Mouse (Mus musculus) limb, embryonic 11.5 days (tissue): ENCODE measurements at regions not wholly inside any gene's neighbourhood (a gene's known extent, or its start where the extent isn't known, plus 50 kb on each side); places are given as distances from the start of the nearest gene placed in this dataset.

Source experiments
- ATAC-seq: fragments of 200-750 bp; cut with Nextera tagmentation; 2 replicates; pipeline ENCODE4 v1.8.0; 2017; ENCODE audit warnings: low read depth; ENCODE audit not compliant: insufficient number of reproducible peaks, low FRiP score, low TSS enrichment
- DNase-seq: peaks from one replicate; pipeline ENCODE4 v3.0.0-alpha.2; 2015; ENCODE audit warnings: low spot score
- H3K27ac ChIP-seq: fragments of 300-500 bp; sonication (generic); replicated peaks from 2 replicates; pipeline ENCODE4 v1.5.1; 2014; ENCODE audit warnings: low read depth, mild to moderate bottlenecking, low read length
- H3K27me3 ChIP-seq: fragments of 300-500 bp; sonication (generic); 2 replicates; pipeline ENCODE4 v1.6.1; 2014; ENCODE audit warnings: mild to moderate bottlenecking, low read length, mixed read lengths; ENCODE audit not compliant: control insufficient read depth, insufficient read depth
- H3K36me3 ChIP-seq: fragments of 300-500 bp; sonication (generic); 2 replicates; pipeline ENCODE4 v1.6.1; 2014; ENCODE audit warnings: mild to moderate bottlenecking, low read length, moderate library complexity, mixed read lengths; ENCODE audit not compliant: control insufficient read depth, insufficient read depth
- H3K4me1 ChIP-seq: fragments of 300-500 bp; sonication (generic); 2 replicates; pipeline ENCODE4 v1.6.1; 2014; ENCODE audit warnings: low read length, mixed read lengths; ENCODE audit not compliant: control insufficient read depth, insufficient read depth
- H3K4me2 ChIP-seq: fragments of 300-500 bp; sonication (generic); 2 replicates; pipeline ENCODE4 v1.6.1; 2014; ENCODE audit warnings: low read depth, mild to moderate bottlenecking, moderate library complexity; ENCODE audit not compliant: severe bottlenecking
- H3K4me3 ChIP-seq: fragments of 300-500 bp; sonication (generic); 2 replicates; pipeline ENCODE4 v1.5.1; 2014; ENCODE audit warnings: low read depth, low read length
- H3K9ac ChIP-seq: fragments of 300-500 bp; sonication (generic); 2 replicates; pipeline ENCODE4 v1.6.1; 2014; ENCODE audit warnings: mild to moderate bottlenecking, low read length
- H3K9me3 ChIP-seq: fragments of 300-500 bp; sonication (generic); 2 replicates; pipeline ENCODE4 v1.6.1; 2016; ENCODE audit warnings: low read length; ENCODE audit not compliant: control insufficient read depth
- WGBS: fragments of 180-500 bp; shearing (Covaris S2); extraction: QIAGEN DNeasy Blood & Tissue Kit; methylation state at CpG from one replicate; pipeline ENCODE4 v1.1.7; 2014; 5-methylcytosine and 5-hydroxymethylcytosine counted together

- Histone ChIP-seq H3K9ac (no peak overlapping the region), H3K4me3 (no peak overlapping the region), H3K27me3 (no peaks in the 10 kb centered on the region), H3K9me3 (no peaks in the 10 kb centered on the region), H3K4me1 (no peaks in the 10 kb centered on the region), H3K36me3 (no peaks in the 10 kb centered on the region), H3K4me2 (no peak overlapping the region), H3K27ac (no peak overlapping the region)
- ATAC-seq (no peak), DNase-seq (no peak)
- 87% methylated on average over 14 of the region's 14 CpGs for WGBS
These were observed 66.1 kb upstream of the Klf9 start for GRCm38 (mm10) chr19:23074602-23075570.

- Histone ChIP-seq H3K4me1 (no peaks in the 10 kb centered on the region), H3K4me3 (no peak overlapping the region), H3K27ac (no peak overlapping the region), H3K36me3 (no peaks in the 10 kb centered on the region), H3K9ac (no peak overlapping the region), H3K4me2 (no peak overlapping the region), H3K9me3 (no peaks in the 10 kb centered on the region), H3K27me3 (no peaks in the 10 kb centered on the region)
- DNase-seq (no peak), ATAC-seq (no peak)
- 59% methylated on average over 5 of the region's 5 CpGs for WGBS
These were observed 65.2 kb upstream of the Klf9 start for GRCm38 (mm10) chr19:23075790-23076189.

- Histone ChIP-seq H3K27me3 (no peaks in the 10 kb centered on the region), H3K36me3 (no peaks in the 10 kb centered on the region), H3K27ac (no peak overlapping the region), H3K4me3 (no peak overlapping the region), H3K9me3 (no peaks in the 10 kb centered on the region), H3K4me1 (no peaks in the 10 kb centered on the region), H3K4me2 (no peak overlapping the region; the same call in 1 of the 2 replicates), H3K9ac (no peak overlapping the region)
- peak; percentile 63 for DNase-seq
- ATAC-seq: peak; percentile 76
- 20% methylated on average over 7 of the region's 7 CpGs for WGBS
These were observed 55.8 kb upstream of the Klf9 start for GRCm38 (mm10) chr19:23085173-23085660.

- Histone ChIP-seq H3K27me3 (no peaks in the 10 kb centered on the region), H3K4me2 (no peak overlapping the region), H3K36me3 (no peaks in the 10 kb centered on the region), H3K9me3 (no peaks in the 10 kb centered on the region), H3K4me1 (no peaks in the 10 kb centered on the region), H3K9ac (no peak overlapping the region), H3K27ac (no peak overlapping the region), H3K4me3 (no peak overlapping the region)
- 87% methylated on average over 3 of the region's 3 CpGs for WGBS
- DNase-seq: no peak
- ATAC-seq: no peak
These were observed 53.5 kb upstream of the Klf9 start for GRCm38 (mm10) chr19:23087575-23087974.

- DNase-seq (no peak), ATAC-seq (no peak)
- no peaks in the 10 kb centered on the region for H3K27me3 ChIP-seq
- H3K4me3 ChIP-seq: no peak overlapping the region
- H3K36me3 ChIP-seq: no peaks in the 10 kb centered on the region
- no peak overlapping the region for H3K4me2 ChIP-seq
- H3K27ac ChIP-seq: no peak overlapping the region
- no peak overlapping the region for H3K9ac ChIP-seq
- H3K9me3 ChIP-seq: no peaks in the 10 kb centered on the region
- WGBS: 100% methylated on average over 1 of the region's 1 CpGs
- no peaks in the 10 kb centered on the region for H3K4me1 ChIP-seq
These were observed 51.9 kb upstream of the Klf9 start for GRCm38 (mm10) chr19:23089081-23089480.

GRCm38 (mm10) chr19:23089761-23090514, 51.1 kb upstream of the Klf9 start:
- Histone ChIP-seq H3K4me3 (no peak overlapping the region), H3K9ac (no peak overlapping the region), H3K27me3 (no peaks in the 10 kb centered on the region), H3K9me3 (no peaks in the 10 kb centered on the region), H3K36me3 (no peaks in the 10 kb centered on the region), H3K4me1 (no peaks in the 10 kb centered on the region), H3K4me2 (no peak overlapping the region), H3K27ac (no peak overlapping the region)
- no peak for DNase-seq
- WGBS: 89% methylated on average over 8 of the region's 8 CpGs
- no peak for ATAC-seq
